Mouse (Mus musculus) urinary bladder, adult 18-20 months (tissue): ENCODE measurements around the gene Gca.
"Not testable (repeated sequence)": the region's sequence is repeated elsewhere in the genome, so short reads cannot be mapped to it uniquely, and the experiment has no call there.

Source experiments
- DNase-seq, 2 experiments: peaks; one replicate each; pipeline ENCODE4 v3.0.0; 2022; ENCODE audit warnings: low spot score in 2 of 2, mixed read lengths in 2 of 2

Gca gene

DNA sequence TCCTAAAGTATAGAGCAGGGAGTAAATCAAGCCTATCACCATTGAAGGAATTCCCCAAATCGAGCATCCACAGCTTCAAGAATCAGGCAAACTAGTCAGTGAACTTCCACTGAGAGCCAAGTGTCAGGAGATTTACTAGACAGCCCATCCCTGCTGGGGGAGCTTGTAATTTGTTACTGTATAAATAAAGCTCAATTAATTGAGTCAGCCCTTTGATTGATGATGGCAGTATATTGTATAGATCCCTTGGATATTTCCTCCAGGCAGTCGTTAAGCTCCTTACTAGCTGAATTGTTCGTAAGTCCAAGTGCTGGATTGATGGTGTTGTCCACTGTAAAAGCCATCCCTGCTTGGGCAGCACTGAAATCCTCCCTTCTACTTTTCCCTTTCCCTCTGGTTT is 5.8 kb downstream of the Gca start:
- no peak for DNase-seq

DNA sequence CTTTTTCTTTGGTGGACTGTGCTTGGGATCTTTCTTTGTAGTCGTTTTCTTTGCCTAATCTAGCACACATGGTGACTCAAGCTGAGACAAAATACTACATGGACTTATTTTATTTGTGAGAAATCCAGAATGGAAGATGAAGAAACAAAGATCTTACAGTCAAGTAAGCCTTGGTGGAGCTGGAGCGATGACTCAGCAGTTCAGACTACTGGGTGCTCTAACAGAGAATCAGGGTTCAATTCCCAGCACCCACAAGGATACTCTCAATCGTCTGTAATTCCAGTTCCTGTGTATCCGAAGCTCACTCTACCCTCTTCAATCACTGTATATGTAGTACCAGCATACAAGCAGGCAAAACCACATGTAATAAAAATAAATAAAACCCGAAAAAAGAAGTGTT is 6.2 kb downstream of the Gca start:
- no peak for DNase-seq

DNA sequence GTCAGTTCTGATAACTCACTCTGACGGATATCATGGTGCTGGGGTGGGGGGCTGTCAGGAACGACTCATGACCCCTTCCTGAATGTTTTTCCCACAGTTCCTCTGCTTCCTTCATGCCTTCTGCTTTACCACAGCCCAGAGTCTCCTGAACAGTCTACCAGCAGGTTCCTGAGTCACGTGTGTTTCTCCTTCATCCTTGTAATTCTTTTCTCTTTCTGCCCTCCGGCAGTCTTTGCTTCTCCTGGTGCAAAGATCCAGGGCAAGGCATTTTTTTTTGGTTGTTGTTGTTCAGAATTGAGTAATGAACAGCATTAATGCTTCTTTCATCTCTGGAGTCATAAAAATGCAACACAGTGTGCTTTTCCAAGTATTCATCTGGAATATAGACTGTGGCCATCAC is 6.7 kb downstream of the Gca start:
- no peak for DNase-seq

DNA sequence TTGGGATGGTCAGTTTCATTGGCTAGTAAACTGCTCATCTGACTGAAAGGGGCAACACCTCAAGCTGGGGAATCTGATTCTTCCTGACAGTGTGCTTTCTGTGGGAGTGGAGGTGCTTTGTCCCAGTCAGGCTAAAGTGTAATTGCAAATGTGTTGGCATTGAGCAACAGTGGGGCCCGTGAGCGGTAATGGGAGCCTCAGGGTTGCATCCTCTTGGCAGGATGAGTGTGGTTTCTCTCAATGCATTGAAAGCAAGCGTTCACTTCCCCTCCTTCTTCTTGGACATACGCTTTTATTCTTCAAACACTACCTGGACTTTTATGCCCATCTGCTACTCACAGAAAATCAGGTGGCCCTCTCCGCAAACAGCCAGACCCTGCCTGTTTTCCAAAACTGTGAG is 8.7 kb downstream of the Gca start:
- no peak for DNase-seq

DNA sequence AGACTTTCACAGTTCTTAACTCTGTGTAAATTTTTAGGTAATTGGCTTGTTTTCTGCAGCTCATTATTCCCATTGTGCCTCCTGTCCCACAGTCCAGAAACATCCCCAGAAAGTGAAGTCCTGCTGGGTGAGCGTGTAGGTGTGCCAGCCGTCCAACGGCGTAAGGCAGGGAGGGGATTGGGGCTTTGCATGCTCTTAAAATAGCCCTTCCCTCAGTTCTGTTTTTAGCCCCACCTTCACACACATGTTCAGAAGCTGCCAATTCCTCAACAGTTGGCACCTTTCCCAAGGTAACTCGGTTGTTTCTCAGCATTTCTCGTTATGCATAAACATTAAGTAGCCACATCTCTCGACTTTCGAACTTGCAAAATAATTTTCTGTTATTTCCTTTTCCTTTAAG is 17.6 kb downstream of the Gca start:
- DNase-seq: no peak

DNA sequence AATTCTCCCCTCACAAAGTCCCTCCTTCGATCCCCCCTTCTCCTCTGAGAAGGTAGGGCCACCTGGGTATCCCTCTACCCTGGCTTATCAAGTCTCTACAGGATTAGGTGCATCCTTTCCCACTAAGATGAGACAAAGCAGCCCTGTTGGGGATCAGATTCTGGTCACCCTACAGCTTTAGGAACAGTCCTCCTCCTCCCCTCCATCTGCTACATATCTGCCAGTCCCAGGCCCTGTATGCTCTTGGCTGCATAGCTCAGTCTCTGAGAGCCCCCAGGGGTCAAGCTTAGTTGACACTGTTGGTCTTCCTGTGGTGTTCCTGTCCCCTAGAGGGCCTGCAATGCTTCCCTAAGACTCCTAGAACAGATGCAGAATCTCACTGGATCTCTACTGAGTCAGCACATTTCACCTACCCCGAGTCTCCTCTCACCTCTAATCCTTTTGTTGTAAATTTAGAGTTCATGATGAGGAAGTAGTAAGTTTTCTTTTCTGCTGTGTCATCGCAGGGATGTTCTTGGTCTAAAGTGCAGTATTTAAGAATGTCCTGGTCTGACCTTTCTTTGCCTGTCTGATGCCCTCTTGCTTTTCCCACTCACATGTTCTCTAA is 21.0 kb downstream of the Gca start:
- no peak for DNase-seq

DNA sequence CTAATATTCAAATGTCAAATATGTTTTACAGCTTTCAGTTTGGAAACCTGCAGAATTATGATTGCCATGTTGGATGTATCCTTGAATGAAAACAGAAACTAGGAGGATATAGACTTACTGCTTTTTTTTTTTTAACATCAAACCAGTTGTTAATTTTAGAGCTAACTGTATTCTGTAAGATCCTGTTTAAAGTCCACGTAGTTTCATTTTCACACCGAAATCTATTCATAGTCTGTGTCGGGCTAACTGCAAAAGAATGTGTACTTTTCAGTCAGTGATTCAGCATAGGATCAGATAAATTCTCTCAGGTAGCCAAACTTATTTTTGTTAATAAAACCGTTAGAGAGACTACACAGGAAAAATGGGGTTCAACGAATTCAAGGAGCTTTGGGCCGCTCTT is 21.8 kb downstream of the Gca start:
- no peak for DNase-seq

DNA sequence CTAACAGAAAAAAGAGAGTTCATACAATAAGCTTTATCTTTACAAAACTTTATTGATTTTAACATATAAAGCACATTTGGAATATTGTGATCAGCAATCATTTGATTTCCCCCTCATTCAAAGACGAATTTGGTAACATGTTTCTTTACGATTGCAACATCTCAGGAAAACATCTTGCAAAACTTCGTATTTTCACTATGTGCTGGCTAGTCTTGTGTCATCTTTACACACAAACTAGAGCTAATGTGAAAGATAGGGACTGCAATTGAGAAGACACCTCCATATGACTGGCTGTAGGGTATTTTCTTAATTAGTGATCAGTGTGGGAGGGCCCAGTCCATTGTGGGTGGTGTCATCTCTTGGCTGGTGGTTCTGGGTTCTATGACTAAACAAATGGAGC is 42.2 kb downstream of the Gca start:
- no peak for DNase-seq

DNA sequence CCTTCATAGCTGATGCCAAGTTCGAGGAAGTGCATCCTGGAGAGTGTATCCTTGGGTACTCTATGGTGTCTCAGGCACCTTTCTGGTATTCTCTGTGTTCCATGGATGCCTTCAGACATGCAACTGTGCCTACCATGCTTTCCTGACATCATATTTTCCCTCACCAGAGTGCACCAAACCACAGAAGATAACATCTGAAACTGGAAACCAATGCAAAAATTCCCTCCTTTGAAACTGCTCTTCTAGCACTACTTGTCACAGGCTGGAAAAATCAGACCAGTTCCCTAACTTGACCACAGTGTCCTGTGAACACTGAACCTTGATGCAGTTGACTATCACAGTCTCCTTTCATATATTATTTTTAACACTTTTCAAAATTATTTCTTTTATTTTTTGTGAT is 45.5 kb downstream of the Gca start:
- DNase-seq: no peak

DNA sequence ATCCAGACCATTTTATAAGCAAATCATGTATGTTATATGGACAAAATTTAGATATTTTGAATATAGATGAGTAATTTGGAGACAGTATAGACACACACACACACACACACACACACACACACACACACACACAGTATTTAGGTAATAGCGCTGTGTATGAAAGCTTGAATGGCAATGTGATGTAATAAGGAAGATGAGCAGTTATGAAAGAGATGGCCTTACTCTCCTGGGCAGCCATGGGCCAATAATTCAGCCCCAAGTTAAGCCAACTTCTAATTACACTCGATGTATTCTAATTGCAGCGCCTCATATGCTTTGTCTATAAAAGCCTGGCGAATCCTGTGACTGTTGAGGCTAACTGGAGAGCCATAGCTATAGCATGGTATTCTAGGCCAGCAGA is 50.3 kb downstream of the Gca start:
- not testable (repeated sequence) for DNase-seq

DNA sequence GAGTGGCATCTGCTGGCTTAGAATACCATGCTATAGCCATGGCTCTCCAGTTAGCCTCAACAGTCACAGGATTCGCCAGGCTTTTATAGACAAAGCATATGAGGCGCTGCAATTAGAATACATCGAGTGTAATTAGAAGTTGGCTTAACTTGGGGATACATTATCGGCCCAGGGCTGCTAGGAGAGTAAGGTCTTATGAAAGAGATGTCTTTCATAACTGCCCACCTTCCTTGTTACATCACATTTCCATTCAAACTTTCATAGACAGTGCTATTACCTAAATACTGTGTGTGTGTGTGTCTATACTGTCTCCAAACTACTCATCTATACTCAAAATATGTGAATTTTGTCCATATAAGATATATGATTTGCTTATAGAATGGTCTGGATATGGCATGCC is 51.2 kb downstream of the Gca start:
- no peak for DNase-seq

DNA sequence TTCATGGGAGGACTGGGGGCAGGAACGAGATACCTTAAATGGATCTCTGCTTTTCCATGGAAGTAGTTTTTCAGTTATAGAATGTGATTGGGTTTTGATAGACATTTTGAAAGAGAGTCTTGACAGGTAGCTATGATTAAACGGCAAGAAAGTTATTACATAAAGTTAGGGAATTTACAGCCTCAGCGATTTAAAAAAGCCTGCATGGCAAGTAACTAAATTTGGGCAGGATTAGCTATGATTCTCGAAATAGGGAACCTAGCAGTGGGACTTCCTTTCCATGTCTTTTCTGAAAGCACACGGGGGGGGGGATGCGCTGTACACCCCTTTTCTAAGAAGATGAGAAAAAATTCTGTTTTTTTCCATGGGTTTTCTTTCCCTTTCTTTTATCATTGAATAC is 53.2 kb downstream of the Gca start:
- DNase-seq: no peak

DNA sequence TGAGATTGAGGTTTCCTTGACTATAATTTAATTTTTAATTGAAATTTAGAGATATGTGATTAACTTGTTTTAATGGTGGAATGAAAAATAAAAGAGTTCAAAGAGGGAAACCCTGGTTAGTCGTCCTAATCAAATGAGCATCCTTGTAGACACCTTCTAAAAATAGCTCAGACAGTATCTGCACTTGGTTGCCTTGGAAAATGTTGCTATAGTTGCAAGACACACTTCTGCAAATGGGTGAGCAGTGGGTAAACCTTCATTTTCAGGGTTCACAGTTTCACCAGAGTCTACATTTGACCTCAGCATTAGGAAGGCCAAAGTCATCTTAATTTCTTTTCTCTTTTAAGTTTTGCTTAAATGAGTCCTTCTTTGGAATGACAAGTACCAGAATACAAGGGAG is 54.3 kb downstream of the Gca start:
- no peak for DNase-seq

DNA sequence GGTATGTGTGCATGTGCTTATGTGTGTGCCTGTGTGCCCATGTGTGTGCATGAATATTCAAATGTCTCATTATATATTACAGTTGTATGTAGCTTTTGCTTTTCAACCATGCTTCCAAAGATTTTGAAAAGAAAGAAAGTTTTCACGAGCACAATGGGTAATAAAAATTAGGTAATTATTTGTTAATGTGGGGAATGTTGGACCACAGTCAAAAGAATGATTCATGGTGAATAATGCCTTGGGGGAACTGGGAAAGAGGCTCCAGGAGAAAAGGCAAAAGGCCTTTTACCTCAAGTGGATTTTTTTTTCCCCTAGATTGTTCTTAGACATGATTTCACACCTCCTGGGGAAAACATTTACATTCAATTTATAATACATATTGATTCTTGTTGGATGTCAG is 61.9 kb downstream of the Gca start:
- no peak for DNase-seq

DNA sequence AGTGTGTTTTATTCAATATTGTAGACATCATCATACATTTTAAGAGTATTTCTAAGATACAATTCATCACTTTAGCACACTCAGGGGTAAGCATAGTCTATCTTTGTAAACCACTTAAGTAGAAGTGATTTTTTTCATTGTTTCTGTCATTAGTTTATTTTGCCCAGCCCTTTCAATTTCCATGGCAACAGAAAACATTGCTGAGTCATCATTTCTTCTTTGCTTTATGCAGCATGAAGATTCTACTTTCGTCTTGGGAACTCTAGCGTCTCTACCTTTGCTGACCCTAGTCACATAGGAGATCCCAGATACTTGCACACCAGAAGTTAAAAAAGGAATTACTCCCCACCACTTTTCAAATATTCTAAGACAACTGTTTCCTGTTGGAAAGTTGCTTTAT is 63.6 kb downstream of the Gca start:
- DNase-seq: no peak

DNA sequence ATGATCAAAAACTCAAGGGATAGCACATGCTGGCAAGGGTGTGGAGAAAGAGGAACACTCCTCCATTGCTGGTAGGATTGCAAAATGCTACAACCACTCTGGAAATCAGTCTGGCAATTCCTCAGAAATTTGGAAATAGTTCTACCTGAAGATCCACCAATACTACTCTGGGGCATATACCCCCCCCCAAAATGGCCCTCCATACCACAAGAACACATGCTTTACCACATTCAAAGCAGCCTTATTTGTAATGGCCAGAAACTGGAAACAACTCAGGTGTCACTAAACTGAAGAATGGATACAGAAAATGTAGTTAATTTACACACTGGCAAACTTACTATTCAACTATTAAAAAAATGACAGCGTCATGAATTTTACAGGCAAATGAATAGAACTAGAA is 66.6 kb downstream of the Gca start:
- no peak for DNase-seq

DNA sequence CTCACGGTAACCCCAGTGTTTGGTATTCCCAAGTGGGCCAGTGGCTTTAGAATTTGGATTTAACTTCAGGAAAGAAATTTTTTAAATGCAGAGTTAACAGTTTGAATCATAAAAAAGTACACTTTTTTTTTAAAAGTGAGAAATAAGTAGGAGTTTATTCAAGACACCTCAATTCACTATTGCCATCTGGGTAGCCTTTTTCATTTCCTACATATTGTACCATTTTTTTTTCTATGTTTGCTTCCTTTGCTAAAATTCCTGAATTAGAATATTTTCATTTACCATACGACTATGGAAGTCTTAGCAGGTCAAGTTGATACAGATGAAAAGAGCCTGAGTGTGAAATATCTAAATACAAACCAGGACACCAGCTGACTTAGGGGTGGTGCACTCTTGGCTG is 79.0 kb downstream of the Gca start:
- no peak for DNase-seq
